Mouse (Mus musculus): ENCODE results near the gene Zfp462. TPM values are rescaled to one million over a fixed set of nuclear protein-coding genes. Genes with fewer than 3 reads are reported as not detected.

Zfp462 gene
- total and polyA plus RNA-seq, 3 experiments: not detected

DNA sequence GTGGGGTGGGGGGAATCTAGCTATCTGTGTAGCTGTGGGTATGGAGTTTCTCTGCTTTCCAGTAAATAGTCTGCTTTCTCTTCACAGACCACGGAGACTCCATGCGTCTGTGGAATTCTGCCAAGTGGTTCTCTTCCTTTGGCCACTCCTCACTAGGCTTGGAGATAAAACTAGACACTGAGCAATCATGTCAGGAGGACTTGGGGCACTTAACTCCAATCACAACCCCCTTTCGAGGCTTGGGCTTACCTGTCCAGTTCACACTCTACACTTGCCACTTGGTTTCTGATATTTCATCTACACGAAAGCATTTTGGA, 180.8 kb downstream of the Zfp462 start:
- H3K36me3 ChIP-seq (replicated peaks in 1 of 2; ENCODE audit: control insufficient read depth in 1 of 2, insufficient read depth in 1 of 2, low read length in 1 of 2): no peaks in the 10 kb centered on the region
- H3K4me1 ChIP-seq (ENCODE audit: control insufficient read depth in 1 of 2, insufficient read depth in 2 of 2): no peaks in the 10 kb centered on the region
- in situ Hi-C loops (cut with MboI; ENCODE audit: low pct_ligation_motif_present, low pct_unique_long_range_greater_than_20kb, low sequenced_read_pairs) (no loop called here), dilution Hi-C loops (cut with MboI; ENCODE audit: extremely low pct_ligation_motif_present, extremely low pct_unique_long_range_greater_than_20kb, low sequenced_read_pairs) (no loop called here)
- no peak overlapping the region for H3K9ac ChIP-seq (ENCODE audit: insufficient read depth, low read depth)
- no peaks in the 10 kb centered on the region for H3K9me3 ChIP-seq (replicated peaks; ENCODE audit: low read length)
- TF ChIP-seq GABPA (IDR thresholded peaks at IDR 0.05; ENCODE audit: insufficient replicate concordance, low read depth, low read length) (no peak), ZMIZ1 (IDR thresholded peaks at IDR 0.05; ENCODE audit: low read depth, low read length) (no peak), TBP (conservative IDR thresholded peaks at IDR 0.05; ENCODE audit: low read depth, low read length) (no peak), MAZ (IDR thresholded peaks at IDR 0.05; ENCODE audit: low read depth, low read length) (no peak), ZC3H11A (IDR thresholded peaks at IDR 0.05; ENCODE audit: low read depth, low read length) (no peak), USF1 (IDR thresholded peaks at IDR 0.05; ENCODE audit: low read depth, low read length) (no peak), NRF1 (IDR thresholded peaks at IDR 0.05; ENCODE audit: low read depth, low read length) (no peak), JUND (conservative IDR thresholded peaks at IDR 0.05; ENCODE audit: low read depth, low read length) (no peak)
- no peak overlapping the region for H3K4me2 ChIP-seq (ENCODE audit: insufficient read depth, low read depth, poor library complexity, severe bottlenecking)
- H3K27me3 ChIP-seq (replicated peaks): no peaks in the 10 kb centered on the region
- H3K27ac ChIP-seq (ENCODE audit: insufficient read depth, low read depth): no peak overlapping the region
- H3K79me2 ChIP-seq (replicated peaks; ENCODE audit: control insufficient read depth, extremely low read depth, insufficient read depth, poor library complexity, severe bottlenecking): no peaks in the 10 kb centered on the region
- H3K4me3 ChIP-seq (replicated peaks in 1 of 3; ENCODE audit: low read depth in 2 of 3, low read length in 2 of 3, poor library complexity in 1 of 3): no peak overlapping the region
- no peak for DNase-seq (ENCODE audit: extremely low read depth)

DNA sequence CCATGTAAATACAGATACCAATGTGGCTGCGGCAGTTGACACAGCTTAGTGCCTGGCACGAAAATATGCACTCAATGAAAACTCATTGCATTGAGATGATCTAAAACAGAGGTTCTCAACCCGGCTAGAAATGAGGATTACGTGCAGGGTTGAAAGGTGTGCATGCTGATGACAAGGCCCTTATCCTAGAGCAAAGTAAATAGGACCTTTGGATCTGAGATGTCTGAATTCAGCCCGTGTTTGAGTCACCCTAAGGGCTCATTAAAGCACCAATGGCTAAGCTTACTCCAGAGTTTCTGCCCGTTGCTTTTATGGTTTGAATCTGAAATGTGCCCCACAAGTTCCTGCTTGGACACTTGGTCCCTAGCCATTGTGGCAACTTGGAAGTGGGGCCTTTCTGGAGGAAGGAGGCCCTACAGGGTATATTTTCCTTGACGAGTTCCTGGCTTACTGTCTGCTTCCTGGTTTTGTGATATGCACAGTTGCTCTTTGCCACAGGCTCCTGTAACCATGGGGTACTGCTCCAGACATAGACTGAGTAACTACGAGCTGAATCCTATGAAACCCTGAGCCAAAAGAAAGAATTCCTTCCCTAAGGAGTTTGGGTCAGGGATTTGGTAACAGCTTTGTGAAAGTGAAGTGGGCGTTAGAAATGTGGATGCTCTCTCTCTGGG, 182.5 kb downstream of the Zfp462 start:
- H3K27ac ChIP-seq (ENCODE audit: insufficient read depth, low read depth): no peak overlapping the region
- no peak overlapping the region for H3K4me2 ChIP-seq (ENCODE audit: insufficient read depth, low read depth, poor library complexity, severe bottlenecking)
- H3K79me2 ChIP-seq (replicated peaks; ENCODE audit: control insufficient read depth, extremely low read depth, insufficient read depth, poor library complexity, severe bottlenecking): no peaks in the 10 kb centered on the region
- no peak overlapping the region for H3K9ac ChIP-seq (ENCODE audit: insufficient read depth, low read depth)
- TF ChIP-seq EP300 (IDR thresholded peaks at IDR 0.05; ENCODE audit: low read length) (no peak), NRF1 (IDR thresholded peaks at IDR 0.05; ENCODE audit: low read depth, low read length) (no peak), PAX5 (IDR thresholded peaks at IDR 0.05; ENCODE audit: low read length) (no peak), CTCF (conservative IDR thresholded peaks at IDR 0.05 in 1 of 2, IDR thresholded peaks at IDR 0.05 in 1 of 2; ENCODE audit: low read depth in 2 of 2, low read length in 2 of 2) (no peak), MAFK (IDR thresholded peaks at IDR 0.05; ENCODE audit: insufficient replicate concordance, low read length) (no peak)
- H3K27me3 ChIP-seq (replicated peaks): no peaks in the 10 kb centered on the region
- in situ Hi-C loops (cut with MboI; ENCODE audit: low pct_ligation_motif_present, low pct_unique_long_range_greater_than_20kb, low sequenced_read_pairs) (no loop called here), dilution Hi-C loops (cut with MboI; ENCODE audit: extremely low pct_ligation_motif_present, extremely low pct_unique_long_range_greater_than_20kb, low sequenced_read_pairs) (no loop called here)
- H3K9me3 ChIP-seq (replicated peaks; ENCODE audit: low read length): no peaks in the 10 kb centered on the region
- DNase-seq (ENCODE audit: extremely low read depth): no peak
- H3K36me3 ChIP-seq (replicated peaks in 1 of 2; ENCODE audit: control insufficient read depth in 1 of 2, insufficient read depth in 1 of 2, low read length in 1 of 2): no peaks in the 10 kb centered on the region
- H3K4me3 ChIP-seq (replicated peaks in 1 of 3; ENCODE audit: low read depth in 2 of 3, low read length in 2 of 3, poor library complexity in 1 of 3): no peak overlapping the region
- H3K4me1 ChIP-seq (ENCODE audit: control insufficient read depth in 1 of 2, insufficient read depth in 2 of 2): no peaks in the 10 kb centered on the region

DNA sequence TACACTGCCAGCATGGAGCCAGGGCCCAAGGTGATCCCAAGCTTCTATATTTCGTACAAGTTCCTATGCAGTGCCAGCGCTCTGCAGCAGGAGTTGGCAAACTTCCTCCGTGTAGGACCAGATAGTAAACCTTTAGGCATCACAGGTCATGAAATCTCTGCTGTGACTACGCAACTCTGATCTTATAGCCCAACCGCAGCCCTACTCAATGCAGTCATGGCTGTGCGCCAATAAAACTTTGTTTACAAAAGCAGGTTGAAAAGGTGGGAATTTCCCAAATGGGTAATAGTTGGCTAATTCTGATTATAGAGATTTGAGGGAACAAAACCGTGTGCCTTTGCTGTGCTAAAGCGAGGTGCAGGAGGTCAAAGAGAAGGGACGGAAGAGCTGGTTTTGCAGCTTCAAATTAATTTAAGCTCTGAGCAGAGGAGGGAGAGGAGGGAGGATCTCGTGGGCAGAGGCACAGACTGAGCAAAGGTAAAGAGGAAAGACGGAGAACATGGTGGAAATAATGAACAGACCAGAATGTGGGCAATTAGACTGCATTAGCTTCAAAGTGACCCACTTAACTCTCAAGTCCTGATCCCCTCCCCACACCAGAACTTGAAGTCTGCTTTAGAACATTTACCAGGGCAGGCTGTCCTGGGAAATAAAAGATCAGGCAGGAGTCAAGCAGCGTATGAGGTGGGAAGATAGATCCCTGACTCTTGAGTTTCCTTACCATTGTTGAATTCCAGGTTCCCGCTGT, 183.4 kb downstream of the Zfp462 start:
- H3K27ac ChIP-seq (ENCODE audit: insufficient read depth, low read depth): no peak overlapping the region
- H3K27me3 ChIP-seq (replicated peaks): no peaks in the 10 kb centered on the region
- H3K4me2 ChIP-seq (ENCODE audit: insufficient read depth, low read depth, poor library complexity, severe bottlenecking): no peak overlapping the region
- H3K9me3 ChIP-seq (replicated peaks; ENCODE audit: low read length): no peaks in the 10 kb centered on the region
- no peaks in the 10 kb centered on the region for H3K79me2 ChIP-seq (replicated peaks; ENCODE audit: control insufficient read depth, extremely low read depth, insufficient read depth, poor library complexity, severe bottlenecking)
- H3K4me1 ChIP-seq (ENCODE audit: control insufficient read depth in 1 of 2, insufficient read depth in 2 of 2): no peaks in the 10 kb centered on the region
- dilution Hi-C loops (cut with MboI; ENCODE audit: extremely low pct_ligation_motif_present, extremely low pct_unique_long_range_greater_than_20kb, low sequenced_read_pairs): no loop called here
- no peaks in the 10 kb centered on the region for H3K36me3 ChIP-seq (replicated peaks in 1 of 2; ENCODE audit: control insufficient read depth in 1 of 2, insufficient read depth in 1 of 2, low read length in 1 of 2)
- TF ChIP-seq SMC3 (IDR thresholded peaks at IDR 0.05; ENCODE audit: low read depth, low read length) (no peak), IRF4 (IDR thresholded peaks at IDR 0.05; ENCODE audit: low read depth, low read length) (no peak), JUN (IDR thresholded peaks at IDR 0.05; ENCODE audit: insufficient read depth, low read depth, low read length) (no peak), KAT2A (IDR thresholded peaks at IDR 0.05; ENCODE audit: insufficient replicate concordance, low read length) (no peak), NELFE (IDR thresholded peaks at IDR 0.05; ENCODE audit: low read depth, low read length) (no peak), HCFC1 (IDR thresholded peaks at IDR 0.05; ENCODE audit: low read depth, low read length) (no peak), MAFK (IDR thresholded peaks at IDR 0.05; ENCODE audit: insufficient replicate concordance, low read length) (no peak)
- no peak for DNase-seq (ENCODE audit: extremely low read depth)
- no peak overlapping the region for H3K9ac ChIP-seq (ENCODE audit: insufficient read depth, low read depth)
- in situ Hi-C loops (cut with MboI; ENCODE audit: low pct_ligation_motif_present, low pct_unique_long_range_greater_than_20kb, low sequenced_read_pairs): no loop called here
- H3K4me3 ChIP-seq (replicated peaks in 1 of 3; ENCODE audit: low read depth in 2 of 3, low read length in 2 of 3, poor library complexity in 1 of 3): no peak overlapping the region
